Mouse (Mus musculus): ENCODE data around the gene Tbx20. TPM values are rescaled to one million over a fixed set of nuclear protein-coding genes. Genes with fewer than 3 reads are reported as not detected.

Gene Tbx20
- not detected in 2 replicates for polyA plus RNA-seq (2012; rRNA removed)

DNA sequence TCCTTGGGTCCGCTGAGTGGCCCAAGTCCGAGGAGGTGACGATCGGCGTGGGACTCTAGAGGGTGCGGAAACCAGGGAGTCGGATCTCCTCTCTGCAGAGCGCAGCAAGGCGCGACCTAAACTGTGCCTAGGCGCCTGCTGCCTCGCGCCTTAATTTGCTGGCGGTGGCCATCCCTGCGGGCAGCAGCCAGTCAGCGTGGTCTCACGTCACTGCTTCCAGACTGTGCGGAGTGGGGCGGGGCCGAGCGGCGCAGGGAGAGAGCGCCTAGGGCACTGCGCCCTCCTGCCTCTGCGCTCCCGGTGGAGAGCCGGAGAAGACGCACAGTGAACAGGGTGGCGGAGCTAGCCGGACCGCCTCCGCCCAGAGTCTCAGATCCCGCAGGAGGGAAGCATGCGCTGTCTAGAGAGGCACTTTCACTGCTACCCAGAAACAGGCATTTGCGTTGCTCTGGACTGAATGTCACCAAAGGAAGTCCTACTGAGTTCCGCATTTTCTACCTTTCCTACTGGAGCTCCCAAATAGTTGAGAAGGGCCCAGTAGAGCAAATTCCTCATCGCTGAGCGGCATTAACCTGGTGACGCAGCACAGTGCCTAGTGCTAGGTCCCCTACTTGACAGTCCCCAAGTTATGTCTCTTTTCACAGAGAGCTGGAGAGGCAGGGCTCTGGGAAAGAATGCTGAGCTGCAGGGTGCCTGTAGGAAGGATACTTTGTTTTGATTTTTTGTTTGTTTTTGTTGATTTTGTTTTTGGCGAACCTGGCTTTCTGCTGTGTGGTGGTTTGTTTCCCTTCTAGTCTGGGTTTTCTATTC is at the start of gene Tbx20:
Tbx20 (minus strand) TSS at position 144 of the 810 bp plus-strand sequence.

DNA sequence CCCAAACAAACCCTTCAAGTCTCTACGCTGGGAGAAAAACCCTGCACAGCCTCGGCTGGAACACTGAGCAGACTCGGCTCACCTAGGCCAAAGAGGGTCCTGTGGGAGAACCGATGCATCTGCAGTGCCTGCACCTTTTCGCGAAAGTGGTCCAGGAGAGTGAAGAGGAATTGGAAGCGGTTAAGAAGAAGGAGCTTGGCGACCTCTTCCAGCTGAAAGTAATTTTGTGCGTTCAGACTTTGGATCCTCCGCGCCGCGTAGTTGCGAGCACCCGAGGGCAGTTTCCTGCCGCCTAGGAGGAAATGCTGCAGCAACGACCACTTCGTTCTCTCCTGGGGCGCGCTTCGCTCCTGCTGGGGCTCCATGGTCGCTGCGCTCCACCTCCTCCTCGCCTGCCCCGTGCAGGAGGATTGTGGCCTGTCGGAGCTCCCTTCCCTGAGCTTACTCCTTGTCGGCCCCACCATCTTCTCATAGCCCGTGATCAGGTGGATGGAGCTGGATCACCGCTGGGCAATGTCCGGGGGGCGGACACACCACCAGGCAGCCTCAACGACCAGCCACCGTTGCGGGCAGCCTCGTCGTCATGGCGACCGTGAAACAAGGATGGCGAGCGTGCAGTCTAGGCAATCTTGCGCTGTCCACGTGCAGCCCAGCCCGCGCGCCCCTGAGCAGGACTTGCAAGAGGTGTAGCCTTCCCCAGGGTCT is 78.3 kb downstream of the Tbx20 start, which contains the start of gene Dpy19l2:
Dpy19l2 (minus strand) TSS at position 594 of the 705 bp plus-strand sequence.

Other genes starting within 250 kb of the Tbx20 start
- not detected in 2 replicates for gene Cypt4, start 149.1 kb downstream of the Tbx20 start, polyA plus RNA-seq (2012; rRNA removed)
- not detected in 2 replicates for gene Dpy19l2, start 78.0 kb downstream of the Tbx20 start, polyA plus RNA-seq (2012; rRNA removed)